Mouse (Mus musculus): ENCODE data around the gene Ttbk2.

Gene Ttbk2

GRCm38 (mm10) chr2:120850424-120851082, at the start of gene Ttbk2:
Gene Ttbk2 (minus strand): TSS chr2:120850604.
- peak; percentile 99 for DNase-seq (ENCODE audit: low spot score)

DNA sequence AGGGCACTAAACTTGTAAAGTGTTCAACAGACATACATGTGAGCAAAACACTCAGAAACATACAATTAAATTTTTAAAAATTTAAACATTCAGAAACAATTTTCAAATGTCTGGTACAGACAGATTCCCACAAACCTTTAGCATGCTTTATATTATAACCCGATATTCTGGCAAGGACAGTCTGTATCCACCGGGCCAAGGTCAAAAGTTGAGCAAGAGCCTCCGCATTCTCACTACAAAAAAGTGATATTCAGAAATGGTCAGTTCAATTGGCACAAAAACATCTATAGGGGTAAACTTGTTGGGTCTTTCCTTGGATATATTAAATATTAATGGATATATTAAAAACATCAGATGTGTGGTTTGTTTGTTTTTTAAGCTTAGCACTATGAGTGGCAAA, 46.0 kb upstream of the Ttbk2 start:
- DNase-seq (ENCODE audit: low spot score), result no peak

DNA sequence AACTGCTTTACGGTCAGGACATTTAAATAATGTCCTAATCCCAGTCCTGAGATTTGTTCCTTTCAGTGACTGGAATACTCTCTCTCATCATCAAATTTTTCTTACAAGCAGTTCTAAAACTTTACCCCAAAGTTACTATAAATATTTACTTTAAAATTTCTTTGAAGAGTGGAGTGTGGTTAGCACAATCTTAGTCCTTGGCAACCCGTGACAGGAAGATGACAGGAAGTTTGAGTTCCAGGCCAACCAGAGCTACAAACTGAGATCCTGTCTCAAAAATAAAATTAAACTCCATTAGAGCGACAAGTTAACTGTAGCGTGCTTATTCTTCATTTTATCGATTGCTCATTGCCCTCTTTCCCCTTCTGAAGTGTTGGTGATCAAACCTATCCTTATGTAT, 37.2 kb upstream of the Ttbk2 start:
- no peak for DNase-seq (ENCODE audit: low spot score)

DNA sequence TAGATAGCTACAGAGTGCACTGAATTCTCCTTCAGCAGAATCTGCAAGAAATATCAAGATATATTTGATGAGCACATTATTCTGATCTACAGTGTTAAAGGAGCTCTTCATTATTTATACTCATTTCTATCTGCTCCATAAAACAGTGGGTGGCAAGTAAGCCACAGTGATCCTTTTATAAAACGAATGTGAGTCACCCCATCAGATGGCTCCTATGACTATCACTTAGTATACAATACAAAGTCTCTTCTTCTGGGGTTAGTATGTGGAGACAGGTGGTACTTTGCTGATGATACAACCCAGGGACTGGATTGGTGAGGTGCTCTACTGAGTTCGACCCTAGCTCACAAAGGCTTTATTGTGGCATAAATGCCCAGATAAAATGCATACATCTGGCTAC, 22.8 kb upstream of the Ttbk2 start:
- no peak for DNase-seq (ENCODE audit: low spot score)

DNA sequence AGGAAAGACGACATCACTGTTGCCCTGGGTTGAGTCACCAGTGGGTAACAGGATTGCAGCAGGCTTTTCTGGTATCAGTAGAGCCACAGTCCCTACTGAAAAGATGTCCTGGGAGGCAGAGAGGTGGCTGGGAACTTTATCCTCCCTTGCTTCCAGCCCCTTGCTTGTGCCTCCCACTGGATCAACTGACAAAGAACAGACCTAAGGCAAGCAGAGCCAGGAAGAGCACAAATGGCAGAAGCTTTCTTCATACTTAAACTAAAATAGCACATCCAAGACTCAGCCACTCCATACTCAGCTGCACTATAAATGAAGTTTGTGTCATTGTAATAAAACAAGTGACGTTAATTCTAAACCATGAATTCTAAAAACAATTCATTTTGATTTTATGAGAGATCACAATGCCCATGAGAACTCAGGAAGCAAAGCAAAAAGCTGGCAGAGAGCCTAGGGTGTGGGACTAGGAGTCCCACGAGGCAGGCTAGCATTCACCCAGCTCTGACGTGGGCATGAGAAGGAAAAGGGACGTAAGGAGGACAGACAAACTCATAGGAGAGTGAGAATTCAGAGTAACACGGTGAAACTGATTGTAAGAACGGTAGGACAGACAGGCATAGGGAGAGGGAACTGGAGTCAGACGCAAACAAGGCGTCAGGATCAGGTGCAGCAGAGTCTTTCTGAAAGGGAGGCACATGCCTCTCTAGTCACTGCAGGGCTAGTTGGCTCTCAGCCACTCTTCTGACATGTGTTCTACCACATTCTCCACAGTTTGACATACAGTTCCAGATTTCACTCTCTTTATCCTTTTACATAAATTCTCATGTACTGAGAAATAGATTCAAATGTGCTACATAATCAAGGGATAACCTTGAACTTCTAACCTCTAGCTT, 21.3 kb upstream of the Ttbk2 start:
- DNase-seq (ENCODE audit: low spot score), result no peak

DNA sequence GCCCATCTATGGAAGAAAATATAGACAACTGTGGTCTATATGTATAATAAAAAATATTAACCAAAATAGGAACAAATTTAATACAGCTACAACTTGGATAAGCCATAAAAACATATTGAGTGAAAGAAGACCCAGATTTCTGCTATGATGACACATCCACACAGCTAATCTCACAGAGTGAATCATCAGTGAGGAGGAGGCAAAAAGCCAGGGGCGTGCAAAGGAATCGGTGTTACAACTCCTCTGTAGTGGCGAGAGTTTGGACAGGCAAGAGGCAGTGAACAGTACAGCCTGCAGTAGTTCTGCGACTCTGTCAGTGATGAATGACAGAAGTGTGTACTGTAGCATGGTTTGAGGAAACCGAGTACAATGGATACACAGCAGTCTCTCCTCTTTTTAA, 16.9 kb upstream of the Ttbk2 start:
- DNase-seq (ENCODE audit: low spot score), result no peak

DNA sequence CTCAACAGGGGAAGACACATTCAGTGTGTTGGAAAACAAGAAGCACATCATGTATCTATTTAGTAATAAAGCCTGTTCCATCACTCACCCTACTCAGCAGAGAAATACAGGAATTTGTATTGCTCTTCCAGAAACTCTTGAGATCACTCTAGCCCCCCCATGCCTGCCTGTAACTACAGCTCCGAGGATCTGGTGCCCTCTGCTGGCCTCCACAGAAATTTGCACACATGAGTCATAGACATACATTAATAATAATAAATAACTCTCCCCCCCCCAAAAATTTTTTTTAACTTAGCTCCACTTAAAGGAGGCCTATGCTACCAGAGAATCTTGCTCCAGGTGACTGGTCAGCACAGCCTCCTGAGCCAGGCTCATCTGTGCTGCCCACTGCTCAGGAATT, 16.2 kb upstream of the Ttbk2 start:
- DNase-seq (ENCODE audit: low spot score), result peak; percentile 65

DNA sequence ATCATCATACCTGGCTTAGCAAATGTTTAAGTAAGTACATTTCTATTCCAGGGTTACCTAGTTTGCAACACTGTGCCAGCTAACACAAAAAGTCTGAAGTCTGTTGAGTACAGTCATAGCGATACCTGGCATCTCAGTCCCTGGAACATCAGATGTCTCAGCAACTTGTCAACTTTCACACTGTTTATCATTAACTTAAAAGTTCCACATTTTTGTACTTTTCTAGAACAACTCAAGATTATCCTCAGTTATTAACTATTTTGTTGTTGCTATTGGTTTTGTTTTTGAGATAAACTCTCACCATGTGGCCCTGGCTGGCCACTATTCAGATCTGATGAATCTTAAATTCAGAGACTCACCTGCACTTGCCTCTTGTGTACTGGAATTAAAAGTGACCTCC, 13.0 kb upstream of the Ttbk2 start:
- no peak for DNase-seq (ENCODE audit: low spot score)

DNA sequence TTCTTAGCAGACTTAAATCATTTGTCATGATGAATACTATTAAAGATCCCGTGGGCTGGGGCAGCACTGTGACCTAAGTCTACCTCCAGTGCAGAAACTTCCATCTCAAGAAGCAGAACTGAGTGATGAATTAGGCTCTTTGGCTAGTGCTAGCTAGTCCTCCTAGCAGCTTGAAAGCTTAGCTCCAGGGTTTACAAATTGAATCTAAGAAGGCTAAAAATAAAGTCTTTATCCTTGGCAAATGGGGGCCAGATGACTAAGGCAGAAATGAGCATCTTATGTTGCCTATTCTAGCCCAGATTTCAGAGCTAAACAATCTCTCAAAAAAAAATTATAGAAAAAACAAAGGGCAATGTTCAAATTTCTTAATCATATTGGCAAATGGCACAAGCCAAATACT, 10.3 kb upstream of the Ttbk2 start:
- DNase-seq (ENCODE audit: low spot score), result no peak

- DNase-seq (ENCODE audit: low spot score), result no peak
Observed at GRCm38 (mm10) chr2:120858131-120858530, 7.7 kb upstream of the Ttbk2 start.

DNA sequence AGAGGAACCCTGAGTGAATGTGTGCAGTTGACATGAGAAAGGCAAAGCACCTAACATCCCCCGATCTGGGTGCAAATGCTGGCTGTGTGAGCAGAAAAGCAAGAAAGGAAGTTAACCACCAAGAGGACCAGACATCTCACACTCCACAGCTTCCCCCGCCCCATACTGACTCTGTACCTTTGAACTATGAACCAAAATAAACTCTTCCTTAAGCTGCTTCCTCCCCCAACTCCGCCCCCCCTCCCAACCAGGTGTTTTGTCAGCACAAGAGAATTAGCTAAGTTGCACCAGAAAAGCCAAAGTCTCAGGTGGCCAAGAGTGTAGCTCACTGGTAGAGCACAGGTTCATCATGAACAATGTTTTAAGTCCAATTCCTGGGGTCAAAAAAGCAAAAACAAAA, 2.7 kb upstream of the Ttbk2 start:
- no peak for DNase-seq (ENCODE audit: low spot score)

DNA sequence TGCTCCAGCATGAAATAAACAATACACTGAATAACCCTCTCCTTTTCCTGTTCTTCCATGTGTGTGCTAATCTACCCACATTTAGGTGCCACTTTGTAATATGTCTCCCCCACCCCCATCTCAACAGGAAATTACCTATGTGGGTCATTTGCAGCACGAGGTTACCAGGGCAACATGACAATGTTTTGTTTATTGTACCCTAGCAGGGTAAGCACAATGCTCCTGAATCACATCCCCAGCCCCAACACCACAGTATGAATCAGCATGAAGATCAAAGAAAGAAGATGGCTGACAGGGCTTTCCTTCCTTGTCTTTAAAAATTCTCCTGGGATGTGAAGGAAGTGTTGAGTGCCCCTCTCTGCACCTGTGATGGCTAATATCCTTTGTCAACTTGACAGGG, 2.2 kb upstream of the Ttbk2 start:
- peak; percentile 2 for DNase-seq (ENCODE audit: low spot score)

DNA sequence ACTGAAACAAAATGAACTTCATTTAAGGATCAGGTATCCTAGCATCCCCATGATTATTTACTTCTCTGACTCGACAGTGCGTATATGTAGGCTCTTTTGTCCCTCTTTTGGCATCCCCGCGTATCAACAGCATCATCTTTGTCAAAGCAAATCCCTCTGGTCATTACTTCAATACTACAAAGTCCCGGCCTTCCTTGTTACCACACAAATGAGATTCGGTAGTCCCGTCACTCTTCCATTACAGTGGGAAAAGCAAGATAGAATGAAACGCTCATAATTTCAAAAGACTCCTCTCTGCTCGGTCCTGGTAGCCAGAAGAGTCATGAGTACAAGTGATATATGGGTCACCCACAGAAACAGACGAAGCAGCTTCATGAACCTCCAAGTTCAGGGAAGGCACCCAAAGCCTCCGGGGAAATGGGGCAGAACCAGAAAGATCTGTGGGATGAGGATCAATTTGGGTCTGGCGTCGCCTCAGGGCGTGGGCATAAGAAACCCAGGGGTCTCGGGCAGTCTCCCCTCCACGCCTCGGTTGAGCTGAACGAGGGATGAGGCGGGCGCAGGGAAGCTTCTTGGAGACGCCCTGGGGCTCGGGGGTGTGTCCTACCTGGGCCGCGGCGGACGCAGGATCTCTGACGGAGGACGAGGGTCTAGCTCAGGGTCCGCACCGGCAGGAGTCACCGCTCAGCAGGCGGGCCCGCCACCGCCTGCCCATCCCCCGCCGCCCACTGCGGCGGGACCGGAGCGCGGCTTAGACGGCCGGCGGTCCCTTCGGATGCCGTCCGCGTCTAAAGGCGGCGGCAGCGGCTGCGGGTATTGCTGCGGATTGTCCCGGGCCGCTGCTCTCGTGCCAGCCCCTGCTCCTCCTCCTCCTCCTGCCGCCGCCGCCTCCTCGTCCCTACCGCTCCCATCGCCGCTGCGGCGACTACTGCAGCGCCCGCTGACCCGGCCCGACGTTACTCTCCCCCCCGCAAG, 668 bp downstream of the Ttbk2 start, which contains the start of gene Cdan1:
Gene Cdan1, minus strand, starts transcription at position 680 of the 975 bp plus-strand sequence.
- peak; percentile 70 for DNase-seq (ENCODE audit: low spot score)

GRCm38 (mm10) chr2:120845280-120845679, 5.1 kb downstream of the Ttbk2 start:
- no peak for DNase-seq (ENCODE audit: low spot score)

DNA sequence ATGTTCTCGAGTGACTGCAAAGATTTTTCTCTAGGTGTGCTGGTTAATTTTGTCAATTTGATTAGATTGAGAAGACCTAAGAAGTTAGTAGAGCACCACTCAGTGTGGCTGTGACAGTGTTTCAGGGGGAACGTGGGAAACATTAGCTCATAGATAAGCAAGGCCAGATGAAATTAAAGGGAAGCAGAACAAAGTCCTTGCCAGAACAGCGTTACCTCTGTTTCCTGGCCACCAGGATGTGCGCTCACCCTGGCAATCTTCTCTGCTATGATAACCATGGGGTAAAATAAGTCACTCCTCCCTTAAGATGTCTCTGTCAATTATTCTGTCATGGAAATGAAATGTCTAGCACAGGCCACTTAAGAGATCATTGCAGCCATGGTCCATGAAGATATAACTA, 6.4 kb downstream of the Ttbk2 start:
- no peak for DNase-seq (ENCODE audit: low spot score)

- no peak for DNase-seq (ENCODE audit: low spot score)
Observed at GRCm38 (mm10) chr2:120841211-120841610, 9.2 kb downstream of the Ttbk2 start.

GRCm38 (mm10) chr2:120835167-120835566, 15.2 kb downstream of the Ttbk2 start:
- DNase-seq (ENCODE audit: low spot score), result no peak

DNA sequence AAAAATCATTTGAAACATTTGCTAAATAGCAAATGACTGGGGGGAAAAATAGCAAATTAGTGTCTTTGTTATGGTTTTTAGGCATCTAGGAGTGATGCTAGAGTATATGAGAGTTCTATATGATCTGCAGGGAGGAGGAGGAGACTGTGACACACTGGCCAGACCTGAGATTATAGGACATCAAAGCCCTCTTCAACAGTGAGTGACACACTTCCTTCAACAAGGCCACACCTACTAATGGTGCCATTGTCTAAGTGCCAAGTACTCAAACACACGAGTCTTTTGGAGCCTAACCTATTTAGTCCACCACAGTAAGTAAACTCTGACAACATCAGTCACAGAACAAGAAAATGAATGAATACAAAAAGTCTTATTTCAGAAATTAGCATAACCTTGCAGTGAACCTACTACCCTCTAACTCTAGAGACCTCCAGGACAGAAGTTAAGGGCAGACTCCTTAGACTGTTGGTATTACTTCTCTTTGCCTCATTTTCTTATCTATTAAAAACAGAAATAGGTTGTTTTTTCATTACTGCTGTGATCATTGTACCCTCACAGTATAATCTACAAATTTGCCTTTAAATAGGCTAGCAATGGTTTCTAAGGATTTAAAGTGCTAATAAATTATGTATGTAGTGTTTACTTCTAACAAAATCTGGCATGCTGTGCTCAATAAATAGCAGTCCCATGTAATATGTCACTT, 23.3 kb downstream of the Ttbk2 start:
- DNase-seq (ENCODE audit: low spot score), result no peak

DNA sequence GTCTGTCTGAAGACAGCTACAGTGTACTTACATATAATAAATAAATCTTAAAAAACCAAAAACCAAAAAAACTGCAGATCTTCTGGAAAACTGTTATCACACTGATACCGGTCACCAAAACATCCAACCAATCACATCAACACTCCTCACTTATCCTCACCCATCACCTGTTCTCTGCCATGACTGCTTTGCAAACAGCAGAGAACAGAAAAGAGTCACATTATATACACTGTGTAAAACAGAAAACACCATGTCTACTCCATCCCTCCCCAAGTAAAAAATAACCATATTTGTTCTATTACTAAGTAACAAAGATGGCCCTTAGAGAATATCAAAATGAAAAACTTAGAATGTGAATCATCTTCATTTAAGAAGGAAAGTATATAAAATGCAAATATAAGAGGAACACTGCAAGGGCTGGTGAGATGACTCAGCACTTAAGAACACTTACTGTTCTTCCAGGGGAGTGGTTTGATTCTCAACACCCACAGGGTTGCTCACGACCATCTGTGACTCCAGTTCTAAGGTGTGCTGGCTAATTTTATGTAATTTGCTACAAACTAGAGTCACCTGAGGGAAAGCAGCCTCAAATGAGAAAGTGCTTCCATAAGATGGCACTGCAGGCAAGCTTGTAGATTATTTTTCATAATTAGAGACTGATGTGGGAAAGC, 80.0 kb downstream of the Ttbk2 start:
- no peak for DNase-seq (ENCODE audit: low spot score)

DNA sequence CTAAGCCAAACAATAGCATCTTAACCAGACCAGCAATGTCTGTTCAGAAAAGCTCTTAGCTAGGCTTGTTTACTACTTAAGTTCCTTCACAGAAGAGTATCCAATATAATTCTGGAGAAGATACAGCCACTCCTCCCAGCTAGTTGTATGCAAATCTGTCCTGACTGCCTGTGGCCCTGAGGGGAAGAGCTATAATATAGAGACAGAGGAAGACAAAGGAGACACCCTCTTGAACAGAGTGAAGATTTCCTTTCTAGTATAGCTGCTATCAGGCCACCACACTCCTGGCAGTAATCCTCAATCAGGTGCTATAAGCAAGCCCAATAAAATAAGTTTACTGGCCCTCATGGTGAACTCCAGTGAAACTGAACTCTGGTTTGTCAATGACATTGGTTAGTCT, 88.5 kb downstream of the Ttbk2 start:
- DNase-seq (ENCODE audit: low spot score), result no peak

- no peak for DNase-seq (ENCODE audit: low spot score)
Observed at GRCm38 (mm10) chr2:120748041-120748440, 102.4 kb downstream of the Ttbk2 start.

All from embryo, embryonic 10.5 days (tissue).